Mouse (Mus musculus) Muller cell, postnatal 12 days (primary cell): ENCODE measurements around the gene Galnt18.
A peak's percentile ranks its signal among the peaks of the same experiment; 100 is the strongest.

Source experiments
- DNase-seq: peaks from one replicate; pipeline ENCODE4 v3.0.0-alpha.2; 2015; ENCODE audit errors: inconsistent ontology term

The Galnt18 gene

DNA sequence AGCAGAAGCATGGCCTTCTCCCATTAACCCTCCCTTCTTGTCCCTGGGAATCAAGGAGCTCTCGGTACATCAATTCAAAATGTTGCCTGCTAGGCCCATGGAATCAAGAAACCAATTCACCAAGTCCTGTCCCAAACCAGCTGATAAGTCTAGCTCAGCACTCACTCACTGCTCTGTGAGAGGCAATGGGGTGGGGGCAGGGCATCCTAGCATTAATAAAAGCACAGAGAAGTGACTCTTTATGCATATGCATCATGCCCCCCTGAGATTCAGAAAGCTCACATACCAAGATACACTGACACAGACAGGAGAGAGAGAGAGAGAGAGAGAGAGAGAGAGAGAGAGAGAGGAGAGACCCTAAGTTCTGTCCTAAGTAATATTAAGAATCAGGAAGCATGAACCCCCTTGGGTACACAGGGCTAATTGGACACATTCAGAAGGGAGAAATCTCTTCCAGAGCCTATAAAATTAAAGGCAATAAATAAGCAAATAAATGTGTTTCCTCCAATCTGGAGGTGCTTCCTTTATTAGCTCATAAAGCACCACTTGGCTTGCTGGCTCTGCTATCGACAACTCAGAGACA, 141.8 kb downstream of the Galnt18 start:
- no peak for DNase-seq

DNA sequence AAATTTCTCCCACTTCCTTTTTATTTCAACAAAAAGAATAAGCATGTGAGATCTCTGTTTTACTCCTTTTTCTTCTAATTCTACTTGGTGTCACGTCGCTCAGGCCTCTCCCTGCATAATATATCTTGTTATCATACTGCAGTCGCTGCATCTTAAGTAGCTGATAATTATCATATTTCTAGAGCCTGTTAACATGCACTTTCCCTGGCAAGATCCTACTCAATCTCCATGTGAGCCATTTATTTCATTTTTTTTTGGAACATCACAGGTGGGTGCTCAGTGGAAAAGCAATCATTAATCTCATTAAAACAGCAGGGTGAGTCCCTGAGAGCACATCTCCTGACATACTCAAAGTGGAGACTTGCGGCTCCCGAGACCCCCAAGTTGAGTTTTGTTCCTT, 143.3 kb downstream of the Galnt18 start:
- DNase-seq, result no peak

DNA sequence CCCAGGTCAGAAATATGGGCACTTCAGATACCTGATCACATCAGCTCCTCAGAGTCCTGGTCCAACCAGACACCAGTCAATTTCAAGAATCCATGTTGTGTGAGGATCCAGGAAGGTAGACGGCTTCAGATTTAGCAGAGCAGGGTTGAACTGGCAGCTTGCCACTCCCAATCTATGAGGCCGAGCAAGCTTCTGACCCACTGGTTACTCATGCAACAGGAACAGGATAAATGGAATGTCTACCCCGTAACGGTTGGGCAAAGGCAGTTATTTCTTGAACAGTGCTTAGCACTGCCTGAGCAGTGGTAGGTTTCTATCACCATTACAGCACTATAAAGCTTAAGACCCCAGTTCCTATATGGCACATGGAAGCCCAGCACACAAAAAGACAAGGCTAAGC, 148.5 kb downstream of the Galnt18 start:
- peak; percentile 58 for DNase-seq

DNA sequence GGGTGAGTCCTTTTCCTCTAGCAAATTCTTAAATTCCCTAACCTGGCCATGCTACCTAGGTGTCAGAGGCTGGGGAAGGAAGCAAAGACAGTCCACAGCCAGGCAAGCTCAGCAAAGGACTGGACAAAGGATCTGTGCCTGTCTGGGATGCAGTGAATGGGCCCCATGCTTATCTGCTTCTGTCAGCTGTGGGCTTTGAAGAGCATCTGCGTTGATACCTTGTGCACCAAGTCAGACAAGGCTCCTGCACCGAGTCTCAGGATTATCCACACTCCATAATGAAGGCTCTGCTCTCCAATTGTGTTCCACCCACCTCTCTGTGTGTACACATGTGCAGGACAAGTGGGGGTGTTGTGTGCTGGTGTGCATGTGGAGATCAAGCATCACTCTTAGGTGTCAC, 153.5 kb downstream of the Galnt18 start:
- DNase-seq, result no peak

DNA sequence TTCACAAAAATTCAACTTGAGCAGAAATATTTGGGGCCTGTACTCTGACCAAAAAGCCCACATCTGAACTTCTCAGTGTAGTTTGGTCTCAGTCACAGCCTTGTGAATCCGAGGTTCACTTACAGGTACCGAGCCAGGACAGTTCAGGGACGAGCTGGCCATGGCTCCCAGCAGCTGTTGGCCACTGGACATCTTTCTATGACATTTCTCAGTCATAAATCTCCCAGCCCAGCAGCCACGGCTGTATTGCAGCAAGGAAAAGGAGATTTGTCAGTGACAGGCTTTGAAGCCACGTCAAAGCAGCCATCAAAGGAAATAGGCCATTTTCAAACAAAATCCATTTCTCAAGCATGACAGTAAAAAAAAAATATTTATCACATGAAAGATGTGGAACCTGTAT, 154.0 kb downstream of the Galnt18 start:
- DNase-seq, result no peak

DNA sequence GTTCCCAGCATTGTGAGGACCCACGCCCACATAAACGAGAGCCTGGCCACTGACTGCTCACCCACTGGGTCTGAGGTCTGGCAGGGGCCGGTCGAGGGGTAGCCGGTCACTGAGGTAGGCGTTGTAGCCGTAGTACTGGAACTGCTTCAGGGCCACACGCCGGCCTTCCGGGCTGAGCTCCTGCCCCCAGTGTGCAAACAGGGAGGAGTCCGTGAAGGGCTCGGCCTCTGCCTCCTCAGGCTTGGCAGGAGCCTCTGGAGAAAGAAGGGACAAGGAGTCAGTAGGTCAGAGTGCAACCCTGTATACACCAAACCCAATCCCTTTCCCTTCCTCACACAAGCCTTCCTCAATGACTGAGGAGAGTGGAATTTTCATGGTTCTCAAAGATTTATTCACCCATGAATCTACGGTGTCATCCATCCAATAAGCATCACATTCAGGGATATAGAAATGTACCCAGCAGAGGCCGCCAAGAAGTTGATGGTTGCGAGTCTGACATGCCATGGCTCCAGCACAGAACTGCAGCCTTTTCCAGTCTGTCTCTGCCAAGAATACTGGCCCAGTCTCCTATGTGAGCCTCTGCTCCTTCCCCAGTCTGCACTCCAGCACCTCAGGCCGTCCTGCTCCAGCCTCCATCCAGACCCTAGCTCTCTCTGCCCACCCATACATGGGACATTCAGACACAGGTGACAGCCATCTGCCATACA, 163.4 kb downstream of the Galnt18 start:
- peak; percentile 54 for DNase-seq

DNA sequence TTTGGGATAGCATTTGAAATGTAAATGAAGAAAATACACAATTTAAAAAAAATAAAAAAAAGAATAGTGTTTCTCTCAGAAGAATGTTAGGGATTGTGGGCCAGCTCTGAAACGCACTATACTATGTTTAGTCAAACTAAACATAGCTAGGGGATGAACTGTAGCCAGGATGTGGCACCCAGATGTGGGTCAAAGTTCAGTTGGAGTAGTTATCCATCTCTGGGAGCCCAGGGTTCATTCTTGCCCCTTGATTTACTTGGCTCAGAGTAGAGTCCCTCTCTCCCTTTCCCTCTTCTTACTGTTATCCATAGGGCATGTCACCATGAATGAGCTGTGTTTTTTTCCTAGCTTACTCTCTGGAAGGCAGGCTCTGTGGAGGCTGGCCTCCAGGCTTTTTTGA, 165.3 kb downstream of the Galnt18 start:
- no peak for DNase-seq

DNA sequence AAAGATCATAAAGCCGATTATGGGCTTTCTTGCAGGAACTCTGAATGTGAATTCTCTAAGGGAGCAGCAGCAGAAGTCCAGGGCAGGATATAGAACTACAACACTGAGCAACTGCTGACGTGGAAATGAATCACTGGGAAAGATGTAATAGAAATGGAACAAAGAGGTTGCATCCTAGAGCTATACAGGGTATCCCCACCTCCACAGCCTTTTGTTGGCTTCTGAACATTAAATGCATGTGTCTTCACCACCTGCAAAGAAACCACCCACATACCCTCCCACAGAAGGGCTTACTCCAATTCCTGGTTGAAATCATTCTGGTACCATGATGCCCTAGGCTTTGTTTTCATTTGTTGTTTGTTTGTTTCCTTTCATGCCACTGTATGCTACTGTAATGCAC, 172.3 kb downstream of the Galnt18 start:
- DNase-seq, result no peak

DNA sequence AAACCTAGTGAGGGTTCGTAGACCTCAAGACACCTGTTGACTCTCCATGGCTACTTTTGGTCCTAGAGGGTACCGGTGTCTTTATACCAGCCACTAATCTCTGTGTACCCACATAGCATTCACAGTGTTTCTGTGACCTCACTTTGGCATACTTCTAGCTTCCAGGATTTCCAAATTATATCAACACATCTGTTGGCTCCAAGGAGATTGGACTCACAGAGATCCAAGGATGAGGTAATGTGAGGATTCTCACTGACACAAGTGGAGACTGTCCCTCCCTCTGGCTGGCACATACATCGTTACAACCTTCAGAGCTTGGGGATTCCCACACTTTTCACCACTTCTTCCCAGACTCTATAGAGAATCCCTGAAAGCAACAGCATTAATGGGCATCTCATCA, 173.7 kb downstream of the Galnt18 start:
- DNase-seq, result no peak

DNA sequence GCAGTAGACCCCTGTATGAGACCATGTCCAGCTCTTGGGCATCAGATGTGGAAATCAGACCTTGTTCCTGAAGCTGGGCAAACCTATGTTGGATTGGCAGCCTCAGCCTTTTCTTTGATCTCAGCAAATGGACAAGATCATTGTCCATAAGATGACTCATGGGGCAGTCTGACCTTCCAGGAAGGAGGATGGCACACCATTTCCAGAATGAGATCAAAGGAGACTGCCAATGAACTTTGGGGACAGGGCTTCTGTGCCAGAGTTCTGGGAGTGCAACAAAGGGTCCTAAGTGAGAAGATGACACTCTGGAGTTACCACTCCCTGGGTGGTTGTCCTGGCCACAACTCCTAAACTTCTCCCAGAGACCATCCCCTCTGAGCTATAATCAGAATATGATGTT, 174.1 kb downstream of the Galnt18 start:
- DNase-seq, result no peak

DNA sequence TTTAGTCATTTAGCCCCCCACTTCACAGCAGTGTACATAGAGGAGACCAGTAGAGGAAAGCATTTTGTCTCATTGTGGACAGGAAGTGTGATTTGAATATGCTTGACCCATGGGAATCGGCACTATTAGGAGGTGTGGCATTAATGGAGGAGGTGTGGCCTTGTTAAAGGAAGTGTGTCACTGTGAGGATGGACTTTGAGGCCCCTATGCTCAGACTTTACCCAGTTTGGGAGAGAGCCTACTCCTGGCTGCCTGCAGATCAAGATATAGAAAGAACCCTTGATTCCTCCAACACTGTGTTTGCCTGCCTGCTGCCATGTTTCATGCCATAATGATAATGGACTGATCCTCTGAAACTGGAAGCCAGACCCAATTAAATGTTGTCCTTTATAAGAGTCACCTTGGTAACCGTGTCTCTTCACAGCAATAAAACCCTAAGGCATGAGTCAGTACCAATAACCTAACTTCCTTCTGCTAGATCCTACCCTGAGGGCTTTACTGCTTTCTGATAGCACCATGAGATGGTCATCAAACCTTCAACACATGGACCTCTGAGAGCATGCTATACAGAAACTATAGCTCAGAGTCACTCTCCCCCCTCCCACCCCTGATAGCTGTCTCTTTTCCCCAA, 175.1 kb downstream of the Galnt18 start:
- no peak for DNase-seq

DNA sequence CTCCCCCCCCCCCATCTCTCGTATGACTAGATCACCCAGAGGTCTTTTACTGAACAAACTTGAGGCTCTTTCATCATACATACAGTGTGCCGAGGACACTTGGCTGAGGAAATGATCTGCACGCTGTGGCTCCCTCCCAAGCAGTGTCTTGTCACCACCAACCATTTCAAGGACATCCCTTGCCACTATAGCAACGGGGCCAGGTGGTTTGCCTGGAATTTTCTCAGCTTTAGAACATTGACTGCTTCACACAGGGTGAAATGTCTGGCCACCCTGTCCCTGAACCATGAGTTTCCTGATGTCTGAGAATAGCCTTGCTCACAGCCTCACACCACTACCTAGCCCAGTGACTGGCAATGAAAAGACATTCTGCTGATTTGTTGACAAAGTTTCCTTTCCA, 176.6 kb downstream of the Galnt18 start:
- no peak for DNase-seq

DNA sequence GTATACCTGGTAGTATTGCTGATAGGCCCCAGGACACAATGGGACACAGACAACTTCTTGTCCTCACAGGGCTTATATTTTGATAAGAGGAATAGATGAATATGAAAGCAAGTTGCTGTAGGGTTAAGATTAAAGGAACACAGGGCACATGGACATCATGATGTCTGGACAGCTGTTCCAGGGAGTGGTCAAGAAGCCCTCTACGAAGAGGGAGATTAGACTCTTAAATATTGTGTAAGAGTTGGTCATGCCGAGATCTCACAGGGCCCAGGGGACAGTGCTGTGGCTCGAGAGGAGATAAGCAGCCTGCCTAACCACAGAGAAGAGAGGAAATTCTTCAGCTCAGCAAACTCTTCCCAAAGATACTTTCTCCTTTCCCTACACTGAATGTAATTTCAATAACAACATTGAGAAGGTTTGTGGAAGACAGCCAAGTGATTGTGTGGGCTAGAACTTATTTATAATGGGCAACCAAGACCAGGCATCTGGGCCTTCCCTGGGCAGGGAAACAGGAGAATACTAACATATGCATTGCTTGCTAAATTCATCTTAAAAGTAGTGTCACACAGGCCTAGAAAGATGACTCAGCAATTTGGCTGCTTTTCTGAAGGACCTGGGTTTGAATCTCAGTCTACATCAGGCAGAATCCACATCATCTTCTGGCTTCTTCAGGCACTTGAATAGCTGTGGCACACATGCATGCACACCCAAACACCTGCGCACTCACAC, 178.3 kb downstream of the Galnt18 start:
- no peak for DNase-seq

DNA sequence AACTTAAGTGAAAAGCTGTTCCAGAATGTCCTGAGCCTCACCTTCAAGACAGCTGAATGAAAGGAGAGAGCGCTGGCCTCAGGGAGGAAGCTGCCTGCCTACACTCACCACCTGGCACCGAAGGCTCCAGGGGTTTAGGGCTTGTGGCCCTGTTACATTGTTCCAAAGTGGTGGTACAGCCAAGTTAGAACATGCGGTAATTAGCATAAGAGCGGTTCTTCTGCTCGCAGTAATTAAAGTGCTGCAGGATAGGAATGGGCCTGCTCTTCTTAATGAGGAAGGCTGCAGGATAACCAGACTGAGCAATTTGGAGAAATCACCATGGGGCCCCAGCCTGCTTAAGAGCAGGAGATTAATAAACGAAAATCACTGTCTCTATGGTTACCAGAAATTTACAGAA, 179.0 kb downstream of the Galnt18 start:
- DNase-seq, result peak; percentile 47

DNA sequence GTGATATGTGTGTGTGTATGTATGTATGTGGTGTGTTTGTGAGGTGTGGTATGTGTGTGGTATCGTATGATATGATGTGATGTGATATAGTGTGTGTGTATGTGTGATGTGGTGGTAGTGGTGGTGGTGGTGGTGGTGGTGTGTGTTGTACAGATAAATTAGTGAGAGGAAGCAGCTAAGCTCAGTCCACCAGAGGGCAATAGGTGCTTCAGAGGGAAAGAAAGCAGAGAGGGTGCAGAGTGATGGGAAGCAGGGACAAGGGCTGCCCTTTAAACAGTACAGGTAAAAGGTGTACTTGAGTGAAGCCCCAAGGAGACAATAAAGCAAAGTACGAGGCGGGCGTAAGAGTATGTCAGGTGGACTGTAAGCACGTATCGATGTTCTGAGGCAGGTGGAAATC, 186.1 kb downstream of the Galnt18 start:
- DNase-seq, result no peak

DNA sequence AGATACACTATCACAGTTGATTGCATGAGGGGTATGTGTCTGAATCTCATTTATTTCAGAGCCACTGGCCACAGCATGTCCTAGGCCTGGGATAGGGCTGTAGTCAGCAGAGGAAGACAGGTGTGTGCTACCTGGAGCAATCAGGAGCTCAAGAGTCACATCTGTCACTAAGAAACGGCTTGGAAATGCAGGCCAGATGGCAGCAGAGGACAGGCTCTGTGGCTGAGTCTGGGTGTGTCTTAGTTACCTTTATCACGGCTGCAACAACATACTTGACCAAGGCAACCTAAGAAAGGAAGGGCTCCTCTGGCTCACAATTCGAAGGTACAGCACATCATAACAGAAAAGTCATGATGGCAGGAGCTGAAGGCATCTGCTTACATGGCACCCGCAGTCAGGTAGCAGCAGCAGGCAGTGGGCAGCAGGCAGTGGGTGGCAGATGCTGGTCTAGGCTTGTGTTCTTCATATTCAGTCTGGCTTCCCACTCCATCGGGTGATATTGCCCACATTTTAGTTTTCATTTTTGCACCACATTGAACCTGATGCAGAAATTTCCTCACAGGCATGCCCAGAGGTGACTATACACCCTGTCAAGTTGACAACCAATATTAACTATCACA, 190.2 kb downstream of the Galnt18 start:
- DNase-seq, result no peak

DNA sequence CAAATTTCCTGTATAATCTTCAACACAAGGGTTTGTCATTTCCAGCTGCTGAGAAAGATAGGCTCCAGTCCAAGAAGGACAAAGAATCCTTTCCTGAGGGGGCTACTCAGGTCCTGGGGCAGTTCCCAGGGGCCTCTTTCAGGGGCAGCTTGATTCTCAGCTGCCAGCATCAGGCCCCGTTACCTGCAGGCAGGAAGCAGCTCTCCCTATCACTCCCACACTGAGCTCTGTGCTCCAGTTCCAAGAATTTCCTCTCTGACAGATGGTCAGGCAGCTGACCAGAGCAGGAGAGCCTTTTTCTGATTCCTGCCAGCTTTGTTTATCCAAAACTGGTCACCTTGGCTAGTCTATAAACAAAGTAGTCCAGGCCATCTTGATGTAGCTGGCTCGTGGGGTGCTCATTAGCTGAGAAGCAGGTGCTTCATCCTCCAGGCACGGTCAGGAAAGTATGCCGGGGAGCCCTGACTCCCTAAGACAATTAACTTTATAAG, 191.4 kb downstream of the Galnt18 start:
- DNase-seq, result no peak

DNA sequence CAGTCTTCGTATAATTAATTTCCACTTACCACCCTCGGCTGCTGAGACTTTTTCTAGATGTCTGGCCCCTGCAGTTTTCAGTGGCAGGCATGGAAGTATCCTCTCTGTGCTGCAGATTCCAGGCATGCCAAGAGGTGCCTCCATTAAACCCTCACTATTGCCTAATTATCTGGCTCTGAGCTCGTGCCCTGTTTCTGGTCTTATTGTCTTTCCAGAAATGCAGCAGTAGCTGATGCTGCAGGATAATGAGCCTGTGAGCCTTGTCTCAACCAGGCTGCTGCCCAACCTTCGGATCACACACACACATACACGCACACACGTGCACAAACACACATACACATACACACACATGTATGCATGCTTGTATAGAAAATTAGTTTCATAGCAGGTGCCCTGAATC, 199.2 kb downstream of the Galnt18 start:
- DNase-seq, result peak; percentile 70

DNA sequence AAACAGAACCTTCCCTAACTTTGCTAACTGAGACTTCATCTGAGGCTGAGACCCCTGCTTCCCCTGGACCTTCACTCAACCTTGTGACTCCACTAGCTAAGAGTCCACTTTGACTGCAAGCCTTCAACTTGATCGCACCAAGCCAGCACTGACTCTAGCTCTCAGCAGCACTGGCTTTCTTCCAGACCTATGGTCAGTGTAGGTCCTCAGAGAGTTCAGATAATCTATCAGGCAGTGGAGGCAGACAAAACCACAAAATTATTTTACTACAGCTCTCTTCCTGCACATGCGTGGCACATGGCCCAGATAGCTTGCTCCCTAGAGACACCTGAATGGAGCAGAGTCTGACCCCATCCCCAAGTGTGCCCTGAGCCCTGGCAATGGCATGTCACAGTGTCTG, 204.7 kb downstream of the Galnt18 start:
- DNase-seq, result no peak

DNA sequence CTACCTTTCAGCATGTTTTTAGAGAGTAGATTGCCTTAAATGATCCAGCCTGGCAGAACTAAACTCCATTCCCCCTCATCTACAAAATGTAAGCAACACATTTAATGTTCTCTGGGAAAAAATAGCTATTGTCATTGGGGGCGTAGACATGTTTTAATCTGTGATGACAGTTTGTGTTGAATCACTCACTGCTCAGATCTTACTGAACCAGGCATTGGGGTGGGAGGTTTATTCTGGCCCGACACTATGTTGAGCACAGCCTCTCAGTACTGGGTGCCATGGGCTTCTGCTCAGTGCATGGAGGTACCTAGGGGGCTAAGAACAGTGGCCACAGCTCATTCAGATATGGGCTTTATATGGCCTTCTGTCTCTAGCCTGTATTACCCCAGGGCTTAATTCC, 207.4 kb downstream of the Galnt18 start:
- no peak for DNase-seq

DNA sequence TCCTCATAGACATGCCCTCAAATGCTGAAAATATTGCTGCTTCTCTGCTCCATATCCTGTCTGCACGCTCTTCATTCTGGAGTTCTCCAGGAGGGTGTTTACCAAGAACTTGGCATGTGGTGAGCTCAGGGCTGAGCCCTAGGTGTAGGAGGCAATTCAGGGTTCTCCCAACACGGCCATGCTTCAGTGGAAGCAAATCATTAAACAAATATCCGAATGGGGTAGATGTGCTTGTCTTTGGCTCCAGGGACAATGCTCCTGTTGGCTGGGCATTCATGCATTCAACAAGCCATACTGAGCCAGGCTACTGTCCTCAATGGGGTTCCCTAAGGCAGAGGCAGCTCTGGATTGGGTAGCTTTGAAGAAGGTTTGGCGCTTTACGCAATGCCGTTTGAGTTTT, 212.9 kb downstream of the Galnt18 start:
- no peak for DNase-seq
